Mouse (Mus musculus): ENCODE data around the gene Actn4. TPM values are rescaled to one million over a fixed set of nuclear protein-coding genes. Genes with fewer than 3 reads are reported as not detected.
"Not testable (repeated sequence)": the region's sequence is repeated elsewhere in the genome, so short reads cannot be mapped to it uniquely, and the experiment has no call there.

The Actn4 gene
- polyA plus RNA-seq, 1 experiment from 2014 or later = 260 TPM

DNA sequence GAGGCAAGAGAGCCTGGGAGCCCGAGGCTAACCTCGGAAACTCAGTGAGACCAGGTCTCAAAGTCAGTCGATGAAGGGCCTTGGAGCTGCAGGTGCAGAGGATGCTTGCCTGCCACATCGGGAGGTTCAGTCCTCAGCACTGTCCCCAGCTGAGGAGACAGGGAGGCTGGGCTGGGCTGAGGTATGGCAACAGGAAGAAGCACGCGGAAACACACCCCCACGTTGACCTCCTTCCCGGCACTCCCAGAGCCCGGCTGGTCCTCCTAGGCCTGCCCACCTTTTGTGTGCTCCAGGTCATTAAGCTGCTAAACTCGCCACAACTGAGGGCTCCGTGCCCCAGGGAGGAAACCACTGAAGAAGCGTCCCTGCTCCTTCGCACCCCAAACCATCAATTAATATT is 80.9 kb downstream of the Actn4 start, which contains the start of gene Capn12:
Gene Capn12, plus strand, starts transcription at position 224 of the 400 bp plus-strand sequence.
- no peaks in the 10 kb centered on the region for H3K9me3 ChIP-seq (replicated peaks; ENCODE audit: control insufficient read depth, low read length)
- 53% methylated on average over 13 of the region's 13 CpGs for WGBS
- H3K4me3 ChIP-seq (ENCODE audit: low read length) = no peak within 1 kb of the TSS
- H3K27me3 ChIP-seq (ENCODE audit: control insufficient read depth, insufficient read depth, low read length) = 0 out of 2 replicates have a peak, but pooled peaks cover 2% of the 10 kb centered on the region
- no peak within 1 kb of the TSS for H3K9ac ChIP-seq (ENCODE audit: low read length)
- no peak within 1 kb of the TSS for H3K27ac ChIP-seq (ENCODE audit: low read length)
- H3K4me1 ChIP-seq (ENCODE audit: control insufficient read depth, insufficient read depth, low read length) = no peaks in the 10 kb centered on the region
- no peak within 1 kb of the TSS for H3K4me2 ChIP-seq (ENCODE audit: low read depth, low read length)
- no peak for ATAC-seq (replicated peaks; ENCODE audit: extremely low read depth, insufficient read depth, low FRiP score)
- no peaks in the 10 kb centered on the region for H3K36me3 ChIP-seq (ENCODE audit: control insufficient read depth, insufficient read depth)

DNA sequence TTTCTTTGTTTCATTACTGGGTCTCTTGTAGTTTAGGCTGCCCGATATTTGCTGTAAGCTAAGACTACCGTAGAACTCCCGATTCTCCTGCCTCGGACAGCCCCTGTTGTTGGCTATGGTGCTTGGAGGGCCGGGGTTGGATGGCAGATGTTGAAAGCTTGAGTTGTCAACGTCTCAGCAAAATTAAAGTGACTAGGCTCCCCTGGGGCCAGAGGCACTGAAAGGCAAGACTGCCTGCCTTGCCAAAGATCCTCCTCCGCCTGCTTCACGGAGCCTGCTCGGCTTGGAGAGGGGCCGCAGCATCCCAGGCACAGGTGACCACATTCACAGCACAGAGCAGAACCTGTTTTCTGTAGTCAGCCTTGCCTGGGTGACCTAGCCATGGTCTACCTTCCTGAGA is 81.6 kb downstream of the Actn4 start:
- H3K9me3 ChIP-seq (replicated peaks; ENCODE audit: control insufficient read depth, low read length) = no peaks in the 10 kb centered on the region
- WGBS = 74% methylated on average over 10 of the region's 10 CpGs

DNA sequence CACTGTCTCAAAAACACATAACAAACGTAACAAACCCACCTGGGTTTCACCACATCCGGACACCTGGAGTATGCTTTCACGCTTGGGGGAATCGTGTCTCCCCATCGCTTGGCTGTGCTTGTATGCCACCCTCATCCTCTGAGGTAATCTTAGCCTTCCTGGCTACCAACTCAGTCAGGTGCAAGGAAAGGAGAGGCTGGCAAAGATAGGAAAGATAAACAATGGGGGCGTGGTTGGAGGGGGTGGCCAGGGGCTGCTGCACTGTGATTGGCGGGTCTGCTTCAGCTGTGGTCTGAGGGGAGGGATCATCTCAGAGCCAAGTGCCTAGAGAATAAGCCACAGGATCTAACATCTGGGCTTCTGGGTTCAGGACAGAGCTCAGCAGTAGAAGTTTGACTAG is 82.5 kb downstream of the Actn4 start:
- no peak overlapping the region for H3K4me2 ChIP-seq (ENCODE audit: low read depth, low read length)
- H3K27me3 ChIP-seq (ENCODE audit: control insufficient read depth, insufficient read depth, low read length) = no peaks in the 10 kb centered on the region
- no peaks in the 10 kb centered on the region for H3K4me1 ChIP-seq (ENCODE audit: control insufficient read depth, insufficient read depth, low read length)
- H3K27ac ChIP-seq (ENCODE audit: low read length) = no peak overlapping the region
- no peak for ATAC-seq (replicated peaks; ENCODE audit: extremely low read depth, insufficient read depth, low FRiP score)
- H3K9ac ChIP-seq (ENCODE audit: low read length) = no peak overlapping the region
- 71% methylated on average over 7 of the region's 7 CpGs for WGBS
- no peaks in the 10 kb centered on the region for H3K36me3 ChIP-seq (ENCODE audit: control insufficient read depth, insufficient read depth)
- no peaks in the 10 kb centered on the region for H3K9me3 ChIP-seq (replicated peaks; ENCODE audit: control insufficient read depth, low read length)
- H3K4me3 ChIP-seq (ENCODE audit: low read length) = no peak overlapping the region

More for the DNA sequence above, 81.6 kb downstream of the Actn4 start:
- Histone ChIP-seq H3K27ac (ENCODE audit: low read length) (no peak overlapping the region), H3K4me3 (ENCODE audit: low read length) (no peak overlapping the region), H3K27me3 (ENCODE audit: control insufficient read depth, insufficient read depth, low read length) (0 out of 2 replicates have a peak, but pooled peaks cover 2% of the 10 kb centered on the region), H3K36me3 (ENCODE audit: control insufficient read depth, insufficient read depth) (no peaks in the 10 kb centered on the region), H3K4me2 (ENCODE audit: low read depth, low read length) (no peak overlapping the region), H3K4me1 (ENCODE audit: control insufficient read depth, insufficient read depth, low read length) (no peaks in the 10 kb centered on the region), H3K9ac (ENCODE audit: low read length) (no peak overlapping the region)
- ATAC-seq (replicated peaks; ENCODE audit: extremely low read depth, insufficient read depth, low FRiP score) = no peak

DNA sequence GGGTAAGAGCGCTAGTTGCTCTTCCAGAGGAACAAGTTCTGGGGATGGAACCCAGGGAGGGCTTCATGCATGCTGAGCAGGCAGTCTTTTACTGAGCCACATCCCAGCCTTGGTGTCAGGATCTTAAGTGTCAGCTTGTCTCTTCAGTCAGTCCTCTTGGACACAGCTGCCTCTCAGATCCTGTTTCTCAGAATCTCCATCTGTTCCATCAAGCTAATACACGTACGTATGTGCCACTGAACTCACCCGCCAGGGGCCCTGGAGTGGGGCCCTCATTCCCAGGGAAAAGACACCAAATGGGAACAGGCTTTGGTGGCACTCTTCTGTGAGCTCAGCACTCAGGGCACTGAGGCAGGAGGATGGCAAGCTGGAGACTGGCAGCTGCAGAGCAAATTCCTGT is 84.3 kb downstream of the Actn4 start:
- no peak overlapping the region for H3K4me3 ChIP-seq (ENCODE audit: low read length)
- H3K9ac ChIP-seq (ENCODE audit: low read length) = no peak overlapping the region
- no peak overlapping the region for H3K4me2 ChIP-seq (ENCODE audit: low read depth, low read length)
- 67% methylated on average over 4 of the region's 4 CpGs for WGBS
- no peaks in the 10 kb centered on the region for H3K4me1 ChIP-seq (ENCODE audit: control insufficient read depth, insufficient read depth, low read length)
- H3K9me3 ChIP-seq (replicated peaks; ENCODE audit: control insufficient read depth, low read length) = no peaks in the 10 kb centered on the region
- H3K27ac ChIP-seq (ENCODE audit: low read length) = no peak overlapping the region
- H3K36me3 ChIP-seq (ENCODE audit: control insufficient read depth, insufficient read depth) = no peaks in the 10 kb centered on the region
- H3K27me3 ChIP-seq (ENCODE audit: control insufficient read depth, insufficient read depth, low read length) = no peaks in the 10 kb centered on the region
- ATAC-seq (replicated peaks; ENCODE audit: extremely low read depth, insufficient read depth, low FRiP score) = no peak

DNA sequence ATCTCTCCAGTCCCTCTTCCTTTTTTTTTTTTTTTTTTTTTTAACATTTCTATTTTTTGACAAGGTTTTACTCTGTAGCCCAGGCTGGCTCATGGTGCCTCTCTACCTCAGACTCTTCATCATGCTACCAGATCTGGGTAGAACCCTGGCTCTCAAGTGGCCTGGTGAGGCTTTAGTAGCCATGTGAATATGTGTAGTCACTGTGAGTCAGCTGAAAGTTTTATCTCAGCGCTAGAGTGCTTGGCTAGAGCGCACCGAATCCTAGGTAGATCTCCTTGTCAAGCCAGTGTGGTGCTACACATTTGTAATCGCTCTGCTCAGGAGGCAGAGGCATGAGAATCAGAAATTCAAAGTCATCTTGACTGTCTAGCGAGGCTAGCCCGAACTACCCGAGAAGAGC is 85.0 kb downstream of the Actn4 start:
- H3K9ac ChIP-seq (ENCODE audit: low read length) = no peak overlapping the region
- 75% methylated on average over 7 of the region's 7 CpGs for WGBS
- H3K27me3 ChIP-seq (ENCODE audit: control insufficient read depth, insufficient read depth, low read length) = no peaks in the 10 kb centered on the region
- no peaks in the 10 kb centered on the region for H3K36me3 ChIP-seq (ENCODE audit: control insufficient read depth, insufficient read depth)
- H3K4me1 ChIP-seq (ENCODE audit: control insufficient read depth, insufficient read depth, low read length) = no peaks in the 10 kb centered on the region
- H3K9me3 ChIP-seq (replicated peaks; ENCODE audit: control insufficient read depth, low read length) = no peaks in the 10 kb centered on the region
- H3K4me3 ChIP-seq (ENCODE audit: low read length) = no peak overlapping the region
- no peak for ATAC-seq (replicated peaks; ENCODE audit: extremely low read depth, insufficient read depth, low FRiP score)
- no peak overlapping the region for H3K4me2 ChIP-seq (ENCODE audit: low read depth, low read length)
- H3K27ac ChIP-seq (ENCODE audit: low read length) = no peak overlapping the region

DNA sequence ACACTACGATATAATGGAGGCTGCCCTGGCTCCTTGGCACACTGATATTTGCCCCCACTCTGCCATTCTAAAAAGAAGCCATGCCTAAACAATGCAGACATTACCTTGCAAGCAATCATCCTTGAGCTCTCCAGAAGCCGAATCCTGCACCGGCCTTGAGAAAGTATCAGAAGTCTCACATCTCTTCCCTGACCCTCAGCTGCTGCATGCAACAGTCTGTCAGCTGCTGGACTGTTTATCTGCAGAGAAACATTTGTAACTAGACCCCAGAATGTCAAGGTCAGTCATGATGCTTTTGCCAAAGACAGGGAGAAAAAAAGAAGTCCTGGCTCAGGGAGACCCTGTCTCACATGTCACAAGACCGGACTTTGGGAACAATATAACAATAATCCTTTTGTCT is 86.0 kb downstream of the Actn4 start:
- no peak overlapping the region for H3K9ac ChIP-seq (ENCODE audit: low read length)
- ATAC-seq (replicated peaks; ENCODE audit: extremely low read depth, insufficient read depth, low FRiP score) = no peak
- 63% methylated on average over 4 of the region's 4 CpGs for WGBS

DNA sequence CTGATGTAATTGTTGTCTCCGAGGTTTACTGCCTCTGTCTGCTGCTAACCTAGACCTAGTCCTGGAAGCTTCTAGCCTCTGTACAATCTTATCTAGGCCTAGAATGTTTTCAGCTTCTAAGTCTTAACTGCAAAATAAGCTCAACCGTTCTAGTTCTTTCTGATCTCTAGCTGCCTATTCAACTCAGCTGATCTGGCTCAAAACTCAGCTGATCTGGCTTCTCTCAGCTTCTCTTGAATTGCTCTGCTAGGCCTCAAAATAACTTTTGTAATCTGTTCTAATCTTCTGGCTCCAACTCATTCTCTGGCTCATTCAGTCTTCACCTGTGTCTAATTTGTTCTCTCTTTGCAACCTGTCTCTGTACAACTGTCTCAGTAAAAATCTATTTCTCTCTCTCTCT is 87.6 kb downstream of the Actn4 start:
- no peaks in the 10 kb centered on the region for H3K4me1 ChIP-seq (ENCODE audit: control insufficient read depth, insufficient read depth, low read length)
- no peak for ATAC-seq (replicated peaks; ENCODE audit: extremely low read depth, insufficient read depth, low FRiP score)

More for the DNA sequence above, 86.0 kb downstream of the Actn4 start:
- no peak overlapping the region for H3K27ac ChIP-seq (ENCODE audit: low read length)
- H3K27me3 ChIP-seq (ENCODE audit: control insufficient read depth, insufficient read depth, low read length) = no peaks in the 10 kb centered on the region
- no peak overlapping the region for H3K4me3 ChIP-seq (ENCODE audit: low read length)
- H3K4me2 ChIP-seq (ENCODE audit: low read depth, low read length) = no peak overlapping the region
- no peaks in the 10 kb centered on the region for H3K4me1 ChIP-seq (ENCODE audit: control insufficient read depth, insufficient read depth, low read length)
- H3K36me3 ChIP-seq (ENCODE audit: control insufficient read depth, insufficient read depth) = no peaks in the 10 kb centered on the region
- no peaks in the 10 kb centered on the region for H3K9me3 ChIP-seq (replicated peaks; ENCODE audit: control insufficient read depth, low read length)

DNA sequence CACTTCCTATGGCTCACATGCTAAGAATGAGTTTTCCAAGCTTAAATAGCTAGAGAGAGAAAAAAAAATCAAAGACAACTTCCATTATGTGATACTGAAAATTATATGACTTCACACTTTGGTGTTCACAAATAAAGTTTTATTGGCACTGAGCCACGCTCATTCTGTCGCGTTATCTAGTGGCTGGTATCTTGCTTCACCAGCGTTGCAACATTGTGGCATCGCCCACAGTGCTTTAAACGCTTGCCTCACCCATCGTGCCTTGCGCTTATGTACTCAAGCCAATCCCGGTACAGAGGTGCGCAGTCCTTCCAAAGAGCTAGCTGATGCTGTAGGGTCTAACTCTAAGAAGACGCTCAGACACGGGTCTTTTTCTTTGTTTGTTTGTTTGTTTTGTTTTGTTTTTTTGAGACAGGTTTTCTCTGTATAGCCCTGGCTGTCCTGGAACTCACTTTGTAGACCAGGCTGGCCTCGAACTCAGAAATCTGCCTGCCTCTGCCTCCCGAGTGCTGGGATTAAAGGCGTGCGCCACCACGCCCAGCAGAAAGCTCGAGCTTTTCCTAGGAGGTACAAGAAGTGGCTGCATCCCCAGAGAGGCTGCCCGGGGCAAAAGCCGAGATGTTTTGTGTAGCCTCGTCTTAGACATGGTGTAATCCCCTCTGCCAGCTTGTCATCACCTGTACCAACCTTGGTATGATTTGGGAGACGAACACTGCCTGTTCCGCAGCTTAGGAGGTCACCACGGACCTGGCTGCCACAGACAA is 91.1 kb downstream of the Actn4 start:
- Histone ChIP-seq H3K9ac (ENCODE audit: low read length) (no peak overlapping the region), H3K36me3 (ENCODE audit: control insufficient read depth, insufficient read depth) (no peaks in the 10 kb centered on the region), H3K27me3 (ENCODE audit: control insufficient read depth, insufficient read depth, low read length) (no peaks in the 10 kb centered on the region), H3K9me3 (replicated peaks; ENCODE audit: control insufficient read depth, low read length) (no peaks in the 10 kb centered on the region), H3K4me2 (ENCODE audit: low read depth, low read length) (no peak overlapping the region), H3K4me3 (ENCODE audit: low read length) (no peak overlapping the region), H3K4me1 (ENCODE audit: control insufficient read depth, insufficient read depth, low read length) (0 out of 2 replicates have a peak, but pooled peaks cover 3% of the 10 kb centered on the region), H3K27ac (ENCODE audit: low read length) (no peak overlapping the region)
- whole genome bisulfite sequencing = 79% methylated on average over 23 of the region's 24 CpGs
- no peak for ATAC-seq (replicated peaks; ENCODE audit: extremely low read depth, insufficient read depth, low FRiP score)

More for the DNA sequence above, 87.6 kb downstream of the Actn4 start:
- H3K27ac ChIP-seq (ENCODE audit: low read length) = no peak overlapping the region
- no peaks in the 10 kb centered on the region for H3K36me3 ChIP-seq (ENCODE audit: control insufficient read depth, insufficient read depth)
- no peak overlapping the region for H3K4me2 ChIP-seq (ENCODE audit: low read depth, low read length)
- H3K4me3 ChIP-seq (ENCODE audit: low read length) = no peak overlapping the region
- H3K27me3 ChIP-seq (ENCODE audit: control insufficient read depth, insufficient read depth, low read length) = no peaks in the 10 kb centered on the region
- H3K9ac ChIP-seq (ENCODE audit: low read length) = no peak overlapping the region
- H3K9me3 ChIP-seq (replicated peaks; ENCODE audit: control insufficient read depth, low read length) = no peaks in the 10 kb centered on the region
- 50% methylated on average over 2 of the region's 2 CpGs for WGBS

DNA sequence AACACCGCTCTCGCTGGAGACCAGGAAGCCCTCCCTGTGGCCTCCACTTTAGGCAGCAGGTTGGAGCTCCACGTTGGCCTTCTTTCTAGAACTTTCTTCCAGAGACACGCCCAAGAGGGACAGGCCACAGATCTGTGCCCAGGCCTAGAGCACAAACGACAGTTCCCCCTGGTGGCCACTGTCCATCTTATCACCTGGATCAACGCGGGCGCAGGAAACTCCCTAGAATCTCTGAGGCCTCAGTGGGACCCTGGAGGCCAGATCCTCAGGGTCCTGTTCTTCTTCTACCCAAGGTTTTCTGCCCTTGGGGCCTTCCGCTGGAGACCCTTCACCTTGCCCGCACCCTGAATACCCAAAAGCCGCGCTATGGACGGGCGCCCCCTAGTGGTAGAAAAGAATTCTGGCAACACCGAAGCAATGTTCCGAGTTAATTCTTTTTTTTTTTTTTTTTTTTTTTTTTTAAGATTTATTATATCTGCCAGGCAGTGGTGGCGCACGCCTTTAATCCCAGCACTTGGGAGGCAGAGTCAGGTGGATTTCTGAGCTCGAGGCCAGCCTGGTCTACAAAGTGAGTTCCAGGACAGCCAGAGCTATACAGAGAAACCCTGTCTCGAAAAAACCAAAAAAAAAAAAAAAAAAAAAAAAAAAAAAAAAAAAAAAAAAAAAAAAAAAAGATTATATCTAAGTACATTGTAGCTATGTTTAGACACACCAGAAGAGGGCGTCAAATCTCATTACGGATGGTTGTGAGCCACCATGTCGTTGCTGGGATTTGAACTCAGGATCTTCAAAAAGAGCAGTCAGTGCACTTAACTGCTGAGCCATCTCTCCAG is 94.4 kb downstream of the Actn4 start:
- H3K27me3 ChIP-seq (ENCODE audit: control insufficient read depth, insufficient read depth, low read length); H3K36me3 ChIP-seq (ENCODE audit: control insufficient read depth, insufficient read depth); H3K4me1 ChIP-seq (ENCODE audit: control insufficient read depth, insufficient read depth, low read length); H3K9me3 ChIP-seq (replicated peaks; ENCODE audit: control insufficient read depth, low read length); H3K27ac ChIP-seq (ENCODE audit: low read length); ATAC-seq (replicated peaks; ENCODE audit: extremely low read depth, insufficient read depth, low FRiP score): not testable (repeated sequence)
- Histone ChIP-seq H3K4me2 (ENCODE audit: low read depth, low read length) (peak overlapping the region; percentile 56), H3K9ac (ENCODE audit: low read length) (0 out of 2 replicates have a peak overlapping the region, but pooled peaks have one; percentile 54), H3K4me3 (ENCODE audit: low read length) (peak overlapping the region; percentile 27)
- 19% methylated on average over 23 of the region's 23 CpGs for WGBS

Data from heart, embryonic 16.5 days (tissue).